ENCODE assay signal across 16 mouse cellular contexts in genomic region chr1:58353238-58353893, GRCm38 (mm10). TPM values are rescaled to one million over a fixed set of nuclear protein-coding genes. Genes with fewer than 3 reads are reported as not detected.
A peak's percentile ranks its signal among the peaks of the same experiment; 100 is the strongest.
DNase-seq lines count a peak whose midpoint lies in the region; ATAC-seq lines count a peak whose summit lies in the region.
"Had no signal": no experiment of that assay in that cellular context is flagged by ENCODE, and none has a peak within 500 bp of the region (broad histone marks: within the 10 kb centered on the region; RNA-seq: fewer than 3 reads in every experiment).

No protein-coding gene starts in this region.

- no peaks in the 10 kb centered on the region for H3K9me3 ChIP-seq in kidney, embryonic 16.5 days (ENCODE audit: low read length)
- H3K9me3 ChIP-seq in liver, embryonic 13.5 days (replicated peaks) = no peaks in the 10 kb centered on the region
- H3K9me3 ChIP-seq in limb, embryonic 10.5 days (replicated peaks) = no peaks in the 10 kb centered on the region
- H3K9me3 ChIP-seq: heart, embryonic 13.5 days; hindbrain, embryonic 13.5 days; megakaryocyte, embryonic 14.5 days had no signal

- intact Hi-C loops in left cerebral cortex, postnatal 25 days (cut with DNase I) = no loop called here
- intact Hi-C loops in heart, postnatal 14 days (cut with DNase I) = no loop called here

- H3K36me3 ChIP-seq in kidney, embryonic 16.5 days (ENCODE audit: insufficient read depth, low read length) = no peaks in the 10 kb centered on the region
- no peaks in the 10 kb centered on the region for H3K36me3 ChIP-seq in liver, embryonic 13.5 days
- H3K36me3 ChIP-seq in limb, embryonic 10.5 days = no peaks in the 10 kb centered on the region
- H3K36me3 ChIP-seq: heart, embryonic 13.5 days; hindbrain, embryonic 13.5 days had no signal

- no peaks in the 10 kb centered on the region for H3K27me3 ChIP-seq in kidney, embryonic 16.5 days (ENCODE audit: insufficient read depth, low read length)
- no peaks in the 10 kb centered on the region for H3K27me3 ChIP-seq in liver, embryonic 13.5 days
- H3K27me3 ChIP-seq in limb, embryonic 10.5 days (ENCODE audit: low read depth, poor library complexity, severe bottlenecking) = no peaks in the 10 kb centered on the region
- H3K27me3 ChIP-seq: heart, embryonic 13.5 days; hindbrain, embryonic 13.5 days; megakaryocyte, embryonic 14.5 days had no signal

- H3K4me1 ChIP-seq in kidney, embryonic 16.5 days (ENCODE audit: insufficient read depth, low read length) = no peaks in the 10 kb centered on the region
- no peaks in the 10 kb centered on the region for H3K4me1 ChIP-seq in liver, embryonic 13.5 days (replicated peaks)
- H3K4me1 ChIP-seq in limb, embryonic 10.5 days = no peaks in the 10 kb centered on the region
- H3K4me1 ChIP-seq: hindbrain, embryonic 13.5 days; megakaryocyte, embryonic 14.5 days had no signal

- peak; percentile 88 for ATAC-seq in kidney, embryonic 16.5 days (ENCODE audit: low FRiP score, low TSS enrichment)
- ATAC-seq in liver, embryonic 13.5 days (ENCODE audit: low read depth) = peak; percentile 68

- WGBS in kidney, embryonic 16.5 days = 30% methylated on average over 4 of the region's 4 CpGs
- 36% methylated on average over 4 of the region's 4 CpGs for WGBS in liver, embryonic 13.5 days (ENCODE audit: insufficient replicate concordance)
- WGBS in limb, embryonic 10.5 days = 63% methylated on average over 4 of the region's 4 CpGs

- H3K4me2 ChIP-seq in kidney, embryonic 16.5 days (replicated peaks; ENCODE audit: low read depth, low read length) = no peak overlapping the region
- no peak overlapping the region for H3K4me2 ChIP-seq in liver, embryonic 13.5 days
- H3K4me2 ChIP-seq: heart, embryonic 13.5 days; hindbrain, embryonic 13.5 days had no signal

- peak overlapping the region; percentile 68; the same call in 1 of the 2 replicates for H3K27ac ChIP-seq in kidney, embryonic 16.5 days (ENCODE audit: low read length)
- H3K27ac ChIP-seq in liver, embryonic 13.5 days = peak overlapping the region; percentile 50
- H3K27ac ChIP-seq in limb, embryonic 10.5 days = no peak overlapping the region
- H3K27ac ChIP-seq: gastrocnemius, adult 2 months; heart, embryonic 13.5 days; hindbrain, embryonic 13.5 days had no signal

- H3K4me3 ChIP-seq in kidney, embryonic 16.5 days (ENCODE audit: low read length) = no peak overlapping the region
- H3K4me3 ChIP-seq in liver, embryonic 13.5 days (replicated peaks) = no peak overlapping the region
- no peak overlapping the region for H3K4me3 ChIP-seq in limb, embryonic 10.5 days
- H3K4me3 ChIP-seq: gastrocnemius, adult 2 months; heart, embryonic 13.5 days; hindbrain, embryonic 13.5 days; megakaryocyte, embryonic 14.5 days had no signal

- H3K9ac ChIP-seq in kidney, embryonic 16.5 days (replicated peaks; ENCODE audit: low read length) = no peak overlapping the region
- no peak overlapping the region for H3K9ac ChIP-seq in liver, embryonic 13.5 days
- H3K9ac ChIP-seq: heart, embryonic 13.5 days; hindbrain, embryonic 13.5 days had no signal

- peak; percentile 27 for DNase-seq in urinary bladder, postnatal 14 days (ENCODE audit: low spot score)
- no peak for DNase-seq in urinary bladder, postnatal 25 days (ENCODE audit: low spot score)
- DNase-seq in liver, embryonic 13.5 days = no peak
- no peak for DNase-seq in left cerebral cortex, postnatal 25 days (ENCODE audit: low spot score in 2 of 2)
- DNase-seq in limb, embryonic 10.5 days (ENCODE audit: low spot score) = no peak
- no peak for DNase-seq in heart, postnatal 14 days
- no peak for DNase-seq in urinary bladder, postnatal 10 days (ENCODE audit: low spot score)
- DNase-seq: cerebellum, adult 11 months; gastrocnemius, adult 2 months; lung, adult 2 months; spleen, adult 18-20 months; thymus, adult 18-20 months had no signal

RNA-seq across cellular contexts. Expression of gene Bzw1, which starts 39.3 kb away (rescaled TPM):
- polyA plus RNA-seq in kidney, embryonic 16.5 days (2015; fragmentation: Nextera tagmentation; extraction: Ambion mirVana) = 350 and 352 TPM in 2 replicates
- polyA plus RNA-seq in liver, embryonic 13.5 days (2015; fragmentation: Nextera tagmentation; extraction: Ambion mirVana) = 181 and 224 TPM in 2 replicates
- 100 to 1,000 TPM; 164 to 173 TPM for total RNA-seq in left cerebral cortex, postnatal 25 days (2021)
- 419 and 449 TPM in 2 replicates for polyA plus RNA-seq in limb, embryonic 10.5 days (2016; fragmentation: Nextera tagmentation; extraction: Ambion mirVana)
- total RNA-seq in heart, postnatal 14 days (2021) = 10 to 100 TPM; 74.3 to 83.6 TPM
